Mouse (Mus musculus): ENCODE measurements at regions not wholly inside any gene's neighbourhood (a gene's known extent, or its start where the extent isn't known, plus 50 kb on each side); places are given as distances from the start of the nearest gene placed in this dataset.
A peak's percentile ranks its signal among the peaks of the same experiment; 100 is the strongest.

GRCm38 (mm10) chr16:30652692-30653091 lies 53.2 kb downstream of the Fam43a start:
- no peak for DNase-seq

- peak; percentile 48 for DNase-seq
These were observed 54.3 kb downstream of the Fam43a start for GRCm38 (mm10) chr16:30653806-30654205.

GRCm38 (mm10) chr16:30654226-30654625 lies 54.7 kb downstream of the Fam43a start:
- no peak for DNase-seq

- no peak for DNase-seq
These were observed 56.3 kb downstream of the Fam43a start for GRCm38 (mm10) chr16:30655798-30656221.

- DNase-seq, result no peak
These were observed 57.4 kb downstream of the Fam43a start for GRCm38 (mm10) chr16:30656881-30657280.

GRCm38 (mm10) chr16:30658921-30659320 lies 59.4 kb downstream of the Fam43a start:
- no peak for DNase-seq

GRCm38 (mm10) chr16:30661086-30661977 lies 61.8 kb downstream of the Fam43a start:
- no peak for DNase-seq

- DNase-seq, result no peak
These were observed 63.5 kb downstream of the Fam43a start for GRCm38 (mm10) chr16:30663055-30663454.

- DNase-seq, result no peak
These were observed 64.4 kb downstream of the Fam43a start for GRCm38 (mm10) chr16:30663971-30664370.

GRCm38 (mm10) chr16:30664433-30664832 lies 64.9 kb downstream of the Fam43a start:
- DNase-seq, result no peak

GRCm38 (mm10) chr16:30665881-30666280 lies 66.4 kb downstream of the Fam43a start:
- no peak for DNase-seq

- DNase-seq, result no peak
These were observed 70.4 kb downstream of the Fam43a start for GRCm38 (mm10) chr16:30669883-30670282.

- DNase-seq, result no peak
These were observed 72.1 kb downstream of the Fam43a start for GRCm38 (mm10) chr16:30671584-30671983.

GRCm38 (mm10) chr16:30672776-30673550 lies 73.4 kb downstream of the Fam43a start:
- no peak for DNase-seq

- DNase-seq, result no peak
These were observed 74.1 kb downstream of the Fam43a start for GRCm38 (mm10) chr16:30673662-30674061.

GRCm38 (mm10) chr16:30675829-30676228 lies 76.3 kb downstream of the Fam43a start:
- no peak for DNase-seq

GRCm38 (mm10) chr16:30677016-30677415 lies 77.5 kb downstream of the Fam43a start:
- no peak for DNase-seq

GRCm38 (mm10) chr16:30677896-30678707 lies 78.6 kb downstream of the Fam43a start:
- DNase-seq, result no peak

- DNase-seq, result no peak
These were observed 79.4 kb downstream of the Fam43a start for GRCm38 (mm10) chr16:30678708-30679492.

- DNase-seq, result no peak
These were observed 79.9 kb downstream of the Fam43a start for GRCm38 (mm10) chr16:30679493-30679811.

- DNase-seq, result no peak
These were observed 81.9 kb downstream of the Fam43a start for GRCm38 (mm10) chr16:30681421-30681820.

- peak; percentile 10 for DNase-seq
These were observed 84.5 kb downstream of the Fam43a start for GRCm38 (mm10) chr16:30683986-30684385.

All from cerebellum, adult 11-12 months (tissue).